Mouse (Mus musculus) ES-E14 (cell line): ENCODE results near the gene Zbtb48.

Experiments
- CHD2 ChIP-seq: IDR thresholded peaks from 2 replicates; pipeline ENCODE4 v1.6.1; 2014; ENCODE audit warnings: mild to moderate bottlenecking, low read depth, low read length, inconsistent platforms
- MAFK ChIP-seq: IDR thresholded peaks from 2 replicates; pipeline ENCODE4 v1.6.1; 2014; ENCODE audit warnings: mild to moderate bottlenecking, low read depth, low read length, inconsistent platforms; ENCODE audit not compliant: insufficient read depth
- ZC3H11A ChIP-seq: IDR thresholded peaks from 2 replicates; pipeline ENCODE4 v1.6.1; 2012; ENCODE audit warnings: low read depth, mild to moderate bottlenecking, inconsistent platforms, low read length, borderline replicate concordance
- ZNF384 ChIP-seq: IDR thresholded peaks from 2 replicates; pipeline ENCODE4 v1.6.1; 2012; ENCODE audit warnings: low read depth, low read length, inconsistent platforms

DNA sequence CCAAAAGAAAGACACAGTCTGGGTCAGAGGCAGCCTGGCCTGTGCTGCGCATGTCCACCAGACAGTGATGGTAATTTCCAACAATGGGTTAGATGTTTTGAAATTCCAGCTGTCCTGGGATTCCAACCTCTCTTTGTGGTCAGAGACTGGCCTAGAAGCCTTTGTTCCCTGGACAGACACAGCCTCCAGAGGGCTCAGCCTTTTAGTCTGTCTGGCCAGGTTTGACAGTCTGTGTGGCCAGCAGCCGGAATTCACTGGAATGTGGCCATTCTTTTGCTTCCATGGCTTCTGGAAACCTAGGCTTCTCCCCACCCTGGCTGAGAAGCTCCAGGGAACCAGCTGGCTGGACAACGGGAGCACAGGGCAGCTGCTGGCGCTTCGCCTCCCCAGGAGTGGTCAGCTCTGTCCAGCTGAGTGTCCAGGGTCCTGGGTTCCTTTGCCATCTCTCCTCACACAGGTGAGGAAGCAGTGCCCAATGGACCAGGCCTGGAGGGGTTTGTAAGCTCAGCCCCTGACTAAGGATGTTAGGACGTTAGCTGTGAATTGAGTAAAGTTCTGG, 40.8 kb upstream of the Zbtb48 start:
- no peak for TF ChIP-seq CHD2
- TF ChIP-seq MAFK, result no peak
- TF ChIP-seq ZC3H11A, result no peak
- TF ChIP-seq ZNF384, result no peak
